Mouse (Mus musculus): Measurements from ENCODE around the gene Zbtb42.

The Zbtb42 gene

GRCm38 (mm10) chr12:112693185-112694126 is 14.8 kb downstream of the Zbtb42 start:
- DNase-seq (ENCODE audit: low read depth, low spot score): peak; percentile 96

DNA sequence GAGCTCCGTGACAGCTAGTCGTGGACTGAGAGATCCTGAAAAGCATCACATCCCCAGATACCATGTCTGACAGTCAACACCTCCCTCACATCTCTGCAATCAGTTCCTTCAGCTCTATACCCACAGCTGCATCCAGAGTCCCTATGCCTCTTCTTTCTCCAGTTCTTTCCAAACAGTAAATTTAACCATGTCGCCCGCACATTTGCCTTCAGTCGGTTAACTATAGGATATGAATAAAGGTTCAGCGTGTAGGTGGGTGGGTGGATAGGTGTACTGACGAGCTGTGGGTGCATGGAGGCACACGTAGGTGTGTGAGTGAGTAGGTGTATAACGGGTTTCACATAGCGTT is 15.5 kb downstream of the Zbtb42 start:
- no peak for DNase-seq (ENCODE audit: low read depth, low spot score)

DNA sequence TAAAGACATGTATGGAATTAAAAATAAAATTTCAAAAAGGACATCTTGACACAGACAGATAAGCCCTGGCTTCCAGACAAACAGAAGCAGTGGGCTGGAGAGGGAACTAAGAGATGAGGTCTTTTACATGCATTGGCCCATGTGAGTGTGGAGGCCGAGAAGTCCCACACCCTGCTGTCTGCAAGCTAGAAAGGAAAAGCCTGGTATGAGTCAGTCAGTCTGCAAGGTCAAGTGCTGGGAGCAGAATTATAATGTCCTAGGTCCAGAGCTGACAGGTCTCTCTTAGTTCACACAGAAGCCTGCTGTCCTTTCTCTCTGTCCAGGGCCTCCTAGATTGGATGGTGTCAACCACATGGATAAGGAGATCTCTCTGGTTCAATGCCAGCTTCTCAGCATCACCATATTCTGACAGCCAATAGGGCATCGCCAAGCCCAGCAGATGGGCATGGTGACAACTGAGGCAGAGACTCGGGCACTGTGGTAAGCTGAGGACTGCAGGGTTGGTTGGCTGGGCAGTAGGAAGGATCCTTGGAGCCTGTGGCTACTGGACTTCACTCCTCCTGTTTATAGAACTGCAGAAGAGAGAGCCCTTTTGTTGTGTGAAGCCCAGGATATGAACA is 18.3 kb downstream of the Zbtb42 start:
- DNase-seq (ENCODE audit: low read depth, low spot score): no peak

DNA sequence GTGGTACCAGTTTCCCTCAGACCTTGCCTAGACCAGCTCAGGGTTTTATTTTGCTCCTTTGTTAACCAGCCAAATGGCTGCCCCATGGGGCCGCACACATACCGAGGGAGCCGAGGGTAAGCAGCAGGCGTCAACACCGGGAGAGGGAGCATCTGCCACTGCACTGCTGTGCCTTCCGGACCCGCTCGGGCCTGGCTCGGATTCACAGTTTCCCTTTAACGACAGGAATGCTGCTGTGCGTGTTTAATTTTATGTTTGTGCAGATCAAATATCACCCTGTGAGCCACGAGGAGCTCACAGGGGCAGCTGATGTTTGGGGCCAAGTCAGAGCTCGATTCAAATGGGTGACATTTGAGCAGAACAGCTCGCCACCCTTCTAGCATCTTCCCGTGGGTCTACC is 21.9 kb downstream of the Zbtb42 start:
- DNase-seq (ENCODE audit: low read depth, low spot score): no peak

GRCm38 (mm10) chr12:112702374-112703320 is 24.0 kb downstream of the Zbtb42 start:
- DNase-seq (ENCODE audit: low read depth, low spot score): no peak

- peak; percentile 70 for DNase-seq (ENCODE audit: low read depth, low spot score)
Observed at GRCm38 (mm10) chr12:112706704-112707572, 28.3 kb downstream of the Zbtb42 start.

- no peak for DNase-seq (ENCODE audit: low read depth, low spot score)
Observed at GRCm38 (mm10) chr12:112707573-112707869, 28.9 kb downstream of the Zbtb42 start.

DNA sequence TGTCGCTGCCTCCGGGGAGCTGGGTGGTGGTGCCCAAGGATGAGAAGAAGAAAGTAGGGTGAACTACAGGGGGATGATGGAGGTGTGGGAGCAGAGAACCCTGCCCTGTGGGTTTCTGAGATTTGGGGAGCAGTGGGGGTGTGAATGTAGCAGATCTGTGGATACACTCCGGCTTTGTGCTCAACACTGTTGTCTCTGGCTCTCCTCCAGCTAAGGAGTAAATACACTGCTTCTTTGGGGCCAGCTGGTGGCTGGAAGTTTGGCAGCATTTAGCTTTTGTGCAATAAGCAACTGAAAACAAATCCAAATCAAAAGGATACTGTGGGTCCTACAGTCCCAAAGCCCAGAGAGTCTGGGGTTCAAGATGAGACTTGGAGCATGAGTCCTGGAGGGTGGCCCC is 35.4 kb downstream of the Zbtb42 start:
- DNase-seq (ENCODE audit: low read depth, low spot score): no peak

DNA sequence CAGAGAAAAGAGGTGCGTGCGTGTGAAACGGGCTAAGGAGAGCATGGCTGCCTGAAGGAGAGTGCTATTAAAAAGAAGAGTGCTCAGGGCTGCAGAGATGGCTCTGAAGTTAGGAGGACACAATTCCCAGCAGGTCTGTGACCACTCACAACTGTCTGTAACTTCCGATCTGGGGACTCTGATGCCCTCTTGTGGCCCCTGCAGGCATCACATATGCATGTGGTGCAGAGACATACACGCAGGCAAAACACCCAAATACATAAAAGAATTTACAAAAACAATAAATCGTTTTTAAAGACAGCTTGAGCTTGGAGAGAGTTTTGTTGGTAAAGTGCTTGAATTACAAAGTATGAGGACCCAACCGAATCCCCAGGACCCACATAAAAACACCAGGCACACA is 38.5 kb downstream of the Zbtb42 start:
- no peak for DNase-seq (ENCODE audit: low read depth, low spot score)

DNA sequence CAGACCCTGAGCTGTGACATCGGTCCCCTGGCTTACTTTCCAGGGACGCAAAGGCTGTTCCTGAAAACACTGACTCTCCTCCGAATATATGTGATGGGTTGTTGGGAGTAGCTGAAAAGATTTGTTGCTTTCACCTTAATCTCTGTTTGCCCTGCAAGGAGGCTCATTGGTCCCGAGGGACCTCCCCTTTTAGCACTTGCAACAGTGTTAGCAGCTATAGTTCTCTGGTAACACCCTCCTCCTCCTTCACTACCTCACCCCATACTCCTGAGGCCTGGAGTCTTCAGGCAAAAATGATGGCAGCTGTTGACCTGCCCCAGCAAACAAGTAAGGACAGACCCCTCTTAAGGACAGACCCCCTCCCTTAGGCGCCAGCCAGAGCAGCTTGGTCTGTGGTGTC is 40.4 kb downstream of the Zbtb42 start:
- DNase-seq (ENCODE audit: low read depth, low spot score): no peak

GRCm38 (mm10) chr12:112720216-112720615 is 41.6 kb downstream of the Zbtb42 start, which contains the start of gene Cep170b:
Gene Cep170b, plus strand, starts transcription at chr12:112720455.
- no peak for DNase-seq (ENCODE audit: low read depth, low spot score)

- no peak for DNase-seq (ENCODE audit: low read depth, low spot score)
Observed at GRCm38 (mm10) chr12:112720890-112721423, 42.3 kb downstream of the Zbtb42 start.

- no peak for DNase-seq (ENCODE audit: low read depth, low spot score)
Observed at GRCm38 (mm10) chr12:112721424-112722239, 43.0 kb downstream of the Zbtb42 start.

- no peak for DNase-seq (ENCODE audit: low read depth, low spot score)
Observed at GRCm38 (mm10) chr12:112722240-112723027, 43.8 kb downstream of the Zbtb42 start.

- no peak for DNase-seq (ENCODE audit: low read depth, low spot score)
Observed at GRCm38 (mm10) chr12:112723028-112723330, 44.4 kb downstream of the Zbtb42 start.

DNA sequence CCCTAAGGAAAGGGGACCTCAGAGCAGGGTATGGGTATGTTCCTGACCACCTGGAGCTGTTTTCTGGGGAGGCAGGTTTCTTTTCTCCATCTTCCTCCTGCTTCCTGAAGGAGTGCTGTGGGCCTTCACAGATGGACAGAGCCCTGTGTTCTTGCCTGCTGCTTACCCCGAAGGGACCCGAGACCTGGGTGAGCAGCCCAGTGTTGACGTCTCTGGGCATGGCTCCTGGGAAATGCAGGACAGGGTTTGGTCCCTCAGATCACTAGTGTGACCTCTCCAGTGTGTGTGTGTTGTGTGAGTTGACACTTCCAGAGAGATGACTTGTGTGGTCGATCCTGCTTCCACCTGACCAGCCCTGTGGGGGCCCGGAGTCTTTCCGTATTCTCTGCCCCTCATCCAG is 44.8 kb downstream of the Zbtb42 start:
- DNase-seq (ENCODE audit: low read depth, low spot score): no peak

DNA sequence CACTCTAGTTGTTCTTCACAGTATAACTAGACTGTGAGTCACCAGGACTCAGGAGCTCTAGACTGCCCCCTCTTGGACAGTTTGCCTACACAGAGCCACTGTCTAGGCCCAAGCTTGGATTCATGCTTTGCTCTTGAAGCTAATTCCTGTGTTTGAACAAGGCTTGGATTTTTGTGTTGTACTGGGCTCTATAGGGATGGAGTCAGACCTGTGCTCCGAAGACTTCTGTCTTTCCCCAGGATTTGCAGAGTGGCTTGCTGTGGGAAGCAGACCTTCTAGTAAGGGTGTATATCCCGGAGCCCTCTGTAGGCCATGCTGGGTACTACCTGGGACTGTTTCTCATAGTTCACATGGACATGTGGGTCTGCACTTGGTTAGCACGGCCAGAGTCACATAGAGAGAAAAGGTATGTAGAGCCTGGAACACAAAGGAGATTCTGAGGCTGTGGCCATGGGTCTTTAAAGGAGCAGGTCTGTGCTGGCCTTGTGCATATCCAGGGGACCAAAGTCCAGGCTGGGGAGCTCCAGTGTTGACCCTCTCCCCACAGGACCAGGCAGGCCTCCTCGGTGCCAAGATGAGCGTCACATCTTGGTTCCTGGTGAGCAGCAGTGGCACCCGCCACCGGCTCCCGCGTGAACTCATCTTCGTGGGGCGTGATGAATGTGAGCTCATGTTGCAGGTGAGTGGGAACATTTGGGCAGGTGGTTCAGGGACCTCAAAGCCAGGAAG is 45.6 kb downstream of the Zbtb42 start:
- DNase-seq (ENCODE audit: low read depth, low spot score): no peak

DNA sequence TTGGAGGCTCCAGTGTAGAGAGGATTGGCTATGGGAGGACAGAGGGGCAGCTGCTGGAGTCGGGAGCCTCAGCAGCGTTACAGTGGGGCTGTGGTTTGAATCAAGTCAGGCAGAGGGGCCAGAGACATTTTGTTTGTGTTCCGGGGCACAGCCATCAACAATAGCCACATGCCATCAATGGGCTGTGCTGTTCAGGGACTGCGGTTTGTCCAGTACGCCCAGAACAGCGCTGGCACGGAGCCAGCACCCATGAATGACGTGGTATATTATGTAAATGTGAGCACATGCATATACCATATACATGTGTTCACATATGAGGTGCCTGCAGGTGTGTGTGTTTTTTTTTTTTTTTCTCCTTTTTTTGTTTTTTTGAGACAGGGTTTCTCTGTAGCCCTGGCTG is 49.2 kb downstream of the Zbtb42 start:
- DNase-seq (ENCODE audit: low read depth, low spot score): no peak

- no peak for DNase-seq (ENCODE audit: low read depth, low spot score)
Observed at GRCm38 (mm10) chr12:112730808-112731207, 52.2 kb downstream of the Zbtb42 start.
